Mouse (Mus musculus): ENCODE results near the gene Spats2l. TPM values are rescaled to one million over a fixed set of nuclear protein-coding genes. Genes with fewer than 3 reads are reported as not detected.

Spats2l gene
- total RNA-seq, 2 experiments from 2014 or later = 21.2 to 24.7 TPM

- DNase-seq (ENCODE audit: low spot score in 2 of 2) = no peak
Observed at GRCm38 (mm10) chr1:57889803-57890202, 115.8 kb downstream of the Spats2l start.

GRCm38 (mm10) chr1:57890259-57890902, 116.4 kb downstream of the Spats2l start:
- no peak for DNase-seq (ENCODE audit: low spot score in 2 of 2)

- DNase-seq (ENCODE audit: low spot score in 2 of 2) = no peak
Observed at GRCm38 (mm10) chr1:57890903-57891267, 116.9 kb downstream of the Spats2l start.

GRCm38 (mm10) chr1:57901494-57901893, 127.5 kb downstream of the Spats2l start:
- no peak for DNase-seq (ENCODE audit: low spot score in 2 of 2)

- DNase-seq (ENCODE audit: low spot score in 2 of 2) = no peak
Observed at GRCm38 (mm10) chr1:57903793-57904192, 129.8 kb downstream of the Spats2l start.

GRCm38 (mm10) chr1:57905912-57906311, 131.9 kb downstream of the Spats2l start:
- DNase-seq (ENCODE audit: low spot score in 2 of 2) = no peak

- no peak for DNase-seq (ENCODE audit: low spot score in 2 of 2)
Observed at GRCm38 (mm10) chr1:57906312-57906711, 132.3 kb downstream of the Spats2l start.

GRCm38 (mm10) chr1:57911561-57911960, 137.6 kb downstream of the Spats2l start:
- DNase-seq (ENCODE audit: low spot score in 2 of 2) = no peak

- DNase-seq (ENCODE audit: low spot score in 2 of 2) = no peak
Observed at GRCm38 (mm10) chr1:57917342-57917741, 143.4 kb downstream of the Spats2l start.

GRCm38 (mm10) chr1:57918567-57918966, 144.6 kb downstream of the Spats2l start:
- DNase-seq (ENCODE audit: low spot score in 2 of 2) = no peak

GRCm38 (mm10) chr1:57934287-57934686, 160.3 kb downstream of the Spats2l start:
- no peak for DNase-seq (ENCODE audit: low spot score in 2 of 2)

- no peak for DNase-seq (ENCODE audit: low spot score in 2 of 2)
Observed at GRCm38 (mm10) chr1:57940691-57941090, 166.7 kb downstream of the Spats2l start.

- DNase-seq (ENCODE audit: low spot score in 2 of 2) = no peak
Observed at GRCm38 (mm10) chr1:57941095-57941494, 167.1 kb downstream of the Spats2l start.

- DNase-seq (ENCODE audit: low spot score in 2 of 2) = no peak
Observed at GRCm38 (mm10) chr1:57941734-57942133, 167.8 kb downstream of the Spats2l start.

- no peak for DNase-seq (ENCODE audit: low spot score in 2 of 2)
Observed at GRCm38 (mm10) chr1:57942215-57942614, 168.3 kb downstream of the Spats2l start.

- no peak for DNase-seq (ENCODE audit: low spot score in 2 of 2)
Observed at GRCm38 (mm10) chr1:57947552-57948347, 173.8 kb downstream of the Spats2l start.

GRCm38 (mm10) chr1:57949195-57949594, 175.2 kb downstream of the Spats2l start:
- peak in 1 of 2 experiments; percentile 30 for DNase-seq (ENCODE audit: low spot score in 2 of 2)

GRCm38 (mm10) chr1:57949716-57950115, 175.8 kb downstream of the Spats2l start:
- no peak for DNase-seq (ENCODE audit: low spot score in 2 of 2)

GRCm38 (mm10) chr1:57952509-57952908, 178.5 kb downstream of the Spats2l start:
- DNase-seq (ENCODE audit: low spot score in 2 of 2) = no peak

GRCm38 (mm10) chr1:57953586-57954375, 179.8 kb downstream of the Spats2l start:
- no peak for DNase-seq (ENCODE audit: low spot score in 2 of 2)

- DNase-seq (ENCODE audit: low spot score in 2 of 2) = no peak
Observed at GRCm38 (mm10) chr1:57954376-57954765, 180.4 kb downstream of the Spats2l start.

- DNase-seq (ENCODE audit: low spot score in 2 of 2) = no peak
Observed at GRCm38 (mm10) chr1:57955774-57956173, 181.8 kb downstream of the Spats2l start.
